Mouse (Mus musculus) T-helper 17 cell (primary cell): ENCODE measurements around the gene Mmab.

Source experiments
- in situ Hi-C, 2 experiments: fragments of 300-600 bp; cut with MboI, MseI; formaldehyde crosslinking; loops; 1 replicate in 1 of 2; 2 replicates in 1 of 2; pipeline ENCODE4 v1.15.1; 2025; ENCODE audit warnings: high pct_unique_total_duplicates in 2 of 2

The Mmab gene

DNA sequence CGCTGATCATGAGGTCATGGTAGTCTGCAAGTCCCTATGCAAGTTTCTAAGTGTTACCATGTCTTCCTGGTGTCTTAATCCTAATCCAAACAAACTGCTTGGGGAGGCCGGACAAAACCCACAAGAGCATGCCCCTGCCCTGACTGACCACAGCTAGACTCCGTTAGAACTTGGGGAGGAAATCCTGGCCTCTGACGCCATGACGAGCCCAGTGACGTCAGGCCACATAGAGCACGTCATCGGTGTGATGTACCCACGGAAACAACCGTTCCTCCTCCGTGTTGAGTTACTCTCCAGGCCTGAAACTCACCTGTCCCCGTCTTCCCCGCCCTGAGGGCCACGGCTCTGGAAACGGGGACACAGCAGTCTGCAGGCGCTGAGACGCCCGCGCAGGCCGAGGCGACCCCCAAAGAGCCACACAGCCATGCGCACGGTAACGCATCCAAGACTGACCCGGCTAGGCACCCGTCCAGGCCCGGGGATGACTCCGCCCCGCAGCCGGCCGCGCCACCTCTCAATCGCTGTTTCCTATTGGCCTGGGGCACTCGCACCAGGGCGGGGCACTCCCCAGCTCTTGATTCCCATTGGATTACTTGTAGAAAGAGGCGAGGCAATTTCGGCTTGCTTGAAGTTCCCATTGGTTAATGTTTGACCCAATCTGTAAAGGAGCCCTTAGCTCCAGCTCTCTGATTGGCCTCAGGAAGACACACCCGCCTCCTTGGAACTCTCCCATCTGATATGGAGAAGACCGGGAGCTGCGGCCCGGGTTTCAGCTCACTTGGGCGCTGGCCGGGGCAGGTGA lies at the start of gene Mmab, which contains the start of gene Mvk:
Mmab (minus strand) TSS at position 495 of the 802 bp plus-strand sequence.
Mvk (plus strand) TSS at position 704 of the 802 bp plus-strand sequence.
- in situ Hi-C loops: no loop called here

DNA sequence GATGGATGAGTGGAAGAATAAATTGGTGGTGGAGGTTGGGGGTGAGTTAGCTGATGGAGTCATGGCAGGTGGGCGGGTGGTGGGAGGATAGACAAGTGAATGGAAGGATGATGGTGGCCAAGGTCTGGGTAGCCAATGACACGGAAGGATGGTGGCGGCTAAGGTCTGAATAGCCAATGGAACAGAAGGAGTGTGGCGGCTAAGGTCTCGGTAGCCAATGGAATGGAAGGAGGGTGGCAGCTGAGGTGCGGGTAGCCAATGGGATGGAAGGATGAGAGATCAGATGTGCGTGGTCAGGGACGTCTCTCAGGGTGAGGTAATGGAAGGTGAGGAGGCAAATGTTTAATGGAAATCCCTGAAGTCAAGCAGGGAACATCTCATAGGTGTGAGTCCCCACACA lies 46.4 kb upstream of the Mmab start:
- in situ Hi-C loops: no loop called here

DNA sequence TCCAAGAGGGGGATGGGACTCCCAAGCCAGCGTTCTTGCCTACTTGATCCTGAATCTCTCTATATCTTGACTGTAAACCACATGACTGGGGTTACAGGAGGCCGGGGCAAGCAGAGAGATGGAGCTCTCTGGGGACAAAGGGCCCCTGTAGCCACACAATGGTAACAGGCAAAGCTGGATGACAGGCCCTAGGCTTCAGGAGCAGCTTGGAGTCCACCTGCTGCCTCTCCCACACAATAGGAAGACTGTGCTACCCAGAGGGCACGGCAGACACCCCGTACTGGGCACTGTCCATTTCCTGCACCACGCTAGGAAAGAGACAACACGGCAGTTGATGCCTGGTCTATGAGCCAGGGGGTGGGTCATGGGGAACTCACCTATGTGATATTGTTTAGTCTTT lies 45.7 kb upstream of the Mmab start:
- in situ Hi-C loops: no loop called here

DNA sequence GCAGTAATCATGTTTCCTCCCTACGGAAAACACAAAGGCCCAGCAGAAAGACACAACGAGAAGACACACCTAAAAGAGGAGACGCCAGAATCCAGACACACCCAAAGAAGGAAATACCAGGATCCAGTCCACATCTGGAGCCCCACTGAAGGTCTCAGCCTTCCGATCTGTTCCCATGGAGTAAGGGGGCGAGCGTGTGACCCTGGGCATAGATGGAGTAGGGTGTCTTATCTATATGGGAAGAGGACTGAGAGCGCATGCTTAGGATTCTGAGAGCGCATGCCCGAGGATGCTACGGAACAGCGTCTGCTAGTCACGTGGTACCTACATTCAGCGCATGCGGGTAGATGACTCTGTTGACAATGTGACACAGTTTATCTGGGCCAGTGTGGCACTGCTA lies 41.8 kb upstream of the Mmab start:
- in situ Hi-C loops: no loop called here

DNA sequence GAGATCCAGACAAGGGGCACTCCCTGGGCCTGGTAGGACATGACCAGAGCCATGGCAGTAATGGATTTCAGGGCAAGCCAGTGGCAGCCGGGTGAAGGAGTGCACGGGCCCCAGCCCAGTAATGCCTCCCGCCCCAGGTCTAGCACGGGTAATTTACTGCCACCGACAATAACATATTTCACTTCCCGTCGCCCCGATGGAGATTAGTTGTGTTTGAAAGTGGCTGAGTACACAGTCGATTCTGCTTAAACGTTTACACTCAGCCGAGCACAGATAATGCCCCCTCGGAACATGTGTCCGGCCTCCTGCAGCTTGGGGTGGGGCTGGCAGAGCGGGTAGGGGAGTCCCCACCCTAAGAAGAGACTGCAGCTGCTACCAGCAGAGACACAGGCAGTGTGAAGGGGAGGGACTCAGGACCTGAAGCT lies 38.7 kb upstream of the Mmab start:
- in situ Hi-C loops: no loop called here

DNA sequence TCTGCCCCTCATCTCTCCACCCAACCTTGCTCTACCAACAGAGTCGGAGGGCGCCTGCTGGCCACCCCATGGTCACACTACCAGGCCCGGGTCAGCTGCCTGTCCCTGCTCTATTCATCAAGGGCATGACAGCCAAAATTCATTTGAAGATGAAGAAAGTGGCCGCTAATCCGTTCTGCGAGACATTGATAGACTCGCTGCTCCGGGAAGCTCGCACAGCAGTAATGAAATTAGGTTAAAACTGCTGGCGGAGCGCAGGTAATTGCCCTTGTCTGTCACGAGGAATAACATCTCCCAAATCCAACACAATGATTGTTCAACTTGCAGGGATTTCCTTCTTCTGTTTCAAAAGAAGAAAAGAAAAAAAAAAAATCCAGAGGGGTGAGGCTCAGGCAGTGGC lies 34.4 kb upstream of the Mmab start:
- in situ Hi-C loops: no loop called here

DNA sequence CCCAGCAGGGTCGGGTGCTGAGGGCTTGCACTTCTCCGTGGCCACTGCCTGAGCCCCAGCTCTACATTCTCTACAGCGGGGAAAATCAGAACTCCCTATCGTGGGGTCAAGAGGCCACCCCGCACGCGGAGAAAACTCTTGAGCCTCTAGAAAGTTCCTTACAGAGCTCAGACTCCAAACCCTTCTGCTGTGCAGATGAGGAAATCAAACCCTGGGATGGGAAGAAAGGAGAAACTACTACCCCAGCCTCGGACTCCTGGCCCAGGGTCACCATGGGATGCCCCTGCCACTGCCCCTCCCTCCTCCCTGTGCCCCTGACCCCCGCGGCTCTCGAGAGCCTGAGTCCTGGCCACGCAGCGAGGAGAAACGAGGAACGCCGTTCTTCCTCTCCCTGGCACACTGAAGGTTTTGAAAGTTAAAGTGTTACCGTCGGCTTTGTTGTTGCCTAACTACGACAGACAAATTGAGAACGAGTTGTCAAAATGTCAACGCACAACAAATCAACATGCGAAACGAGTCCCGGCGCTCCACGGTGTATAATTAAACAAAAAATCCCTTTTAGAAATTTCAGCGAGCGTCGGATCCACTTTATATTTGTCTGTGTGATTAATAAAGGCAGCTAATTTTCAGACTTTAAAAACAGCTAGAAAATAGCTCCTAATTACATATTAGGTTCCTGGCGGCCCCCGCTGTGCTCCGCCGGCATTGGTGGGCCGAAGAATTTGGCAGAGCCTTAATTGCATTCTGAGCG lies 31.1 kb upstream of the Mmab start:
- in situ Hi-C loops: no loop called here

DNA sequence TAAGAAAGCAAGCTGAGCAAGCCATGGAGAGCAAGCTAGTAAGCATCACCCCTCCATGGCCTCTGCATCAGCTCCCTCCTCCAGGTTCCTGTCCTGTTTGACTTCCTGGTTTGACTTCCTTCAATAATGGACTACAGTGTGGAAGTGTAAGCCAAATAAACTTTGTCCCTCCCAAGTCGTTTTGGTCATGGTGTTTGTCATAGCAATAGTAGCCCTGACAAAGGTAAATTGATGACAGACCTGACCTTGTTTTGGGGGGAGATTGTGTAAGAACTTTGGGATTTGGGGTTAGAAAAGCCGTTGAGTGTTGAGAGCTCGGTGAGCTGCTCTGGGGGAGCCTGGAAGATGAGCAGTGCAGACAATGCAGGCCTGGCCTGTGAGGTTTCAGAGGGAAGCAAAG lies 26.5 kb upstream of the Mmab start:
- in situ Hi-C loops: no loop called here

DNA sequence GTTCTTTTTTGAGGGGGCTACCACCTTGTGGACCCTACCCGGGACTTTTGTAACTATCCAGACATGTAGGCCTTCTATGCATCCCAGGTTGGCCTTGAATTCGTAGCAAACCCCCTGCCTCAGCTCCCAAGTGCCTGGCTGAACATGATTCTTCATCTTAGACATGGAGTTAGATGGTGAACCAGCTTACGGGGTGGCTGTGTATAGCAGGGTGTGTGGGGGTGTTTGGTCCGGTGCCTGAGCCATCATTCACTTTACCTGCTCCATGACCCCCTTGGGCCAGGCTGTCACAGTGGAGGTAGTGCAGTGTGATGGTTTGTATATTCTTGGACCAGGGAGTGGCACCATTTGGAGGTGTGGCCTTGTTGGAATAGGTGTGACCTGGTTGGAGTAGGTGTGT lies 24.1 kb upstream of the Mmab start:
- in situ Hi-C loops: no loop called here

DNA sequence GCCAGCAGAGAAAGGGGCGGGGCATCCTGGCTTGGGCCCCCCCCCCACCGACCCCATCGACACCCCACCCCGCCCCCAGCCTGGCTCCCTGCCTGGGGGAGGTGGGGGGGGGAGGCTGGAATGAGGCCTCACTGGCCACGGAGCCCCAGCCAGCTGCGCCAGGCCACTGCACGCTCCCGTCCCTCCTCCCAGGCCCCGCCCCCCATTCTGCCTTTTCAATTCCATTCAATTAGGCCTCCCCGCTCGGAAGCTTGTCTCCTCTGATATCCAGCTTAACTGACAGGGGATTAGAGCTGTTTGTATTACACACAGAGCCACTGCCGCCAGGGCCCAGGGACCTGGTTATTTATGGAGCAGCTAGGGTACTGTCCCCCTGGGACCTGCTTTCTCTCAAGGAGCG lies 23.6 kb upstream of the Mmab start:
- in situ Hi-C loops: no loop called here

DNA sequence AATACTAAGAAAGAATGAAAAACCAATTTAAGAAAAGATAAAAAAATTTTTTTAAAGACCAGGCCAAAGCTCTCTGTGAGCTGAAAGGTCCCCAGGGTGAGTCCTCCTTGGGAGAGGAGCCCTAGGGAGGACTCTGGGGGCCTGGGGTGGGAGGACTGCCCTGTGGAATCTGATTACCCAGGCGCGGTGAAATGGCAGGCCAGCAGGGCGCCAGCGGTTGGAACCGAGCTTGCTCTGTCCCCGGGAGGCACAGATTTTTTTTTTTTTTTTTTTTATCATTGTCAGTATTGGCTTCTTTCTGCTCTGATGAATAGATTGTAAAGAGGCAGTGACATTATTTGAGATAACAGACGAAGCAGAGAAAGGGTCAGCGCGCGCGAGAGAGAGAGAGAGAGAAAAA lies 23.2 kb upstream of the Mmab start:
- in situ Hi-C loops: no loop called here

DNA sequence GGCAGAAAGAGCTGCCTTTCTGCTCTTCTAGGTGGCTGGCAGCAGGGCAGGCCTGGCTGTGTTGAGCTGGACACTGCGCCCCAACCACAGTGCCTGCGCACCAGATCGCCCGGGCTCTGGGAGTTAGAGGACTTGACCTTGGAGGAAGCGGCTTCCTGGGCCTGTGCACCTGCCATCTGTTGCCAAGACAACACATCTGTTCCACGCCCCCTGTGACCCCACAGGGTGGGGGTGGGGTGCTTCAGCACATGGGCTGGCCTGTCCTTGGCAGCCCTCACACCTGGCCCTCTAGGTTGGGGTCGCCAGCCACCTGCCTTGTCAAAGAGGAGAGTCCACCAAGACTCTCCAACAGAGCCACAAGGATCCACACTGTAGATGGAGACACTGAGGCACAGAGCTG lies 21.8 kb upstream of the Mmab start:
- in situ Hi-C loops: no loop called here

DNA sequence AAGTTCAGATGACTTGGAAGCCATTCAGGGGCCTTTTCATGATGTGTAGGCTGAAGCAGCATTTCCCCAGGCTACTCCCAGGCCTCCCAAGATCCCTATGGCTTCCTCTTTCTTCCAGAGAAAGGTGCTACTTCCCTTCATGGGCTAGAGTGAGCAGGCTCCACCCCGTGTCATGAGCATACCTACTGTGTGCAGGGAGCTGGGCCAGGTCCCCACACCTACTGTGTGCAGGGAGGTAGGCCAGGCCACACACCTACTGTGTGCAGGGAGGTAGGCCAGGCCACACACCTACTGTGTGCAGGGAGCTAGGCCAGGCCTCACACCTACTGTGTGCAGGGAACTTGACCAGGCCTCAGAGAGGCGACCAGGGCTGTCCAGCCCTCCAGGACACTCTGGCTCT lies 20.7 kb upstream of the Mmab start:
- in situ Hi-C loops: no loop called here

DNA sequence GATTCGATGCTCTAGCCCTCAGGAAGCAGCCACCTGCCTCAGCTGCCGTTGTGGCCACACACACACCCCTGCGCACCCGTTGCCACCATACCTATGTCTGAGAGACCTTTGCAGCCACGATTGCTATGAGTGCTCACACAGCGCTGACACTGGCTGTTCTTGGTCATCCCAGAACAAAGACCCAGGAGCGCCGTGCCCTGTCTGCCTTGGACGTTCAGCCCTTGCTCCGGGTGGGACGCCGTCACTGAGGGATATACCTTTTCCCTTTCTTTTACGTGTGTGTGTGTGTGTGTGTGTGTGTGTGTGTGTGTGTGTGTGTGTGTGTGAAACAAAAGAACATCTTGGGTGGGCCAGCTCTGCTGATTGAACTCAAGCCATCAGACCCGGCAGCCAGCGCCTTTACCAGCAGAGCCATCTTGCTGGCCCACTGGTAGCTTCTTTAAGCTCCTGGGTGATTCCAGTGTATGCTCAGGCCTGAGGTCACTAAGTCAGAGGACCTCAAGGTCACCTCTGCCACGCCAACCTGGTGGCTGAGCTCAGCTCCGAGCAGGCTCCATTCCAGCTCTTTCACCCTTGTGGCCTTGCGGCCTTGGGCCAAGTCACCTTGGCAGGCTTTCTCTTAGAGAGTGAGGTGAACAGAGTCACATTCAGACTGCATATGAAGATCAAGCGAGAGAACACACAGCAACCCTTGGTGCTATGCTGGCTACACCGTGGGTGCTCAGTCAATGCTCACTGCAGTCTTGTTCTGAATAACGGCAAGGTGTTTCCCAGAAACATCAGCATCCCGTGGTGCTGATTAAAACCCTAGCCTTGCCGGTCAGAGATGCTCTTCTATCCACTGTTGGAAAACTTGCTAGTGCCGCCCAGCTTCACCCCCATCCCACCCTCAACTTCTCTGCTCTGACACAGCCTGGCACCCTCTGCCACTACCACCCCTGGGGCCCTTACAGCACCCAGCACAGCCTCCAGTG lies 18.5 kb upstream of the Mmab start:
- in situ Hi-C loops: no loop called here

DNA sequence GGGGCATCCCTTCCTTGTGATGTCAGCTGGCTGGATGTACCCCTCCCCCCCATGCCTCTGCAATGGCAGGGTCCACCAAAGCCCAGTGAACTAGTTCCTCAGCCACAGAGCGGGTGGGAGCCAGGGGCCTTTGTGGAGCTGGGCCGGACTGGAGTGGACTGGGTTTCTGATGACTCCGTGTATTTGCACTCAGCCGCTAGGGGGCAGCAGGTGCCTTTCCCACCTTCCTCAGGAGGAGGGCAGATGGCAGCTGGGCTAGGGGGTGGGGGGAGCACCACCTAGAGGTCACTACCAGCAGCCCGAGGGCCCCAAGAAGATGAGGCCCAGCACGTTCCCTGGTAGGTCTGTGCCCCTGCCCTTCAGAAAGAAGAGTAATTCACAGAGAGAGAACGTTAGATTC lies 17.4 kb upstream of the Mmab start:
- in situ Hi-C loops: no loop called here

DNA sequence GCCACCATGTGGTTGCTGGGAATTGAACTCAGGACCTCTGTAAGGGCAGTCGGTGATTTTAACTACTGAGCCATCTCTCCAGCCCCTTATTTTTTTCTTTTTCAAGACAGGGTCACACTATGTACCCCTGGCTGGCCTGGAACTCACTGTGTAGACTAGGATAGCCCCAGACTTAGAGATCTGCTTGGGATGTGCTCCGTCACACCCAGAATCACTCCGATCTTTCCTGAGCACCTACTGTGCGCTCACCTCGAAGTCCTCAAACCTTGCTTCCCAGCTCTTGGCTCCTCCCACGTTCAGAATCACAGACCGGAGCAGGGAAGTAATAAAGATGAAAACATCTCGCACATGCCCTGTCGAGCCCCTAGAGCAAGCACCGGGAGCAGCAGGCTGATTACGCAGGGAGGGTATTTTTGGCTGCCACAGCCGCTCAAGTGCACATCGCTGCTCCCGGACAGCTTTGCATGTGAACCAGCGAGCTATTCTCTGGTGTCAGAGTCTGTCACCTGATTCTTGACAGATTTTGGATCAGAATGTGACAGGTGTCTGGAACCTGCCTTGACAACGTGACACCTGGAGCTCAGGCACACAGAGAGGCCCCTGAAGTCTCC lies 13.2 kb upstream of the Mmab start:
- in situ Hi-C loops: no loop called here

DNA sequence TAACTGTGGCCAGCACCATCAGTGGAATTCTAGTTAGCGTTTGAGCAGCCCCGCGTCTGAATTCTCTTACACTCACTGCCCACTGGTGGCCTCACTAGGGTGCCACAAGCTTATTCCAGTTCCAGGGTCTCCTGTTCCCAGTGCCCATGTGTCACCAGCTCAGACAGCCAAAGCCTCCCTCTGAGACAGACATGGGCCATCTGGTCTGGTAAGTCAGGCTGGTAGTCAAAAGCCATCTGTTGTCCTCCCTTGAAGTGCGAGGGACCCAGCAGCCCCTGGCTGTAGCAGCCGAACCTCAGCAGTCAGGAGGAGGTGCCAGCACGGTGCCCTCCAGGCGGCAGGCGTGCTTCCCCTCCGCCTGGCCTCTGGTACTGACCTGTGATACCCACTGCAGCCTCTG lies 12.4 kb upstream of the Mmab start:
- in situ Hi-C loops: no loop called here

DNA sequence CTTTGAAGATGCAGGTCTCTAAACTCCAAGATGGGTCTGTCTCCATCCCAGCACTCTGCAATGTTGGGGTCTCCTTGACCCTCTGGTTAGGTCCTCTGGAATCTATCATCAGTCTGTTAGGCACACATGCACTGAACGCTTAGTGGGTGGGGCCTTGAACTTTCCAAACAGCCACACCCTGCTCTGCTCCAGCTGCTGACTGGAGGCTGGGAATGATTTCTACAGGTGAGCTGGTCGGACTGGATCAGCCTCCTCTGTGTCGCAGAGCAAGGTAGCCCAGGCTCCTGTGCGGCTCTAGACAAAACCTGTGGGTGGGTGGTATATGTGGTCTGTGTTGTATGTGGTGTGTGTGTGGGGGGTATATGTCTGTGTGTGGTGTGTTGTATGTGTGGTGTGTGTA lies 5.2 kb upstream of the Mmab start:
- in situ Hi-C loops: no loop called here

DNA sequence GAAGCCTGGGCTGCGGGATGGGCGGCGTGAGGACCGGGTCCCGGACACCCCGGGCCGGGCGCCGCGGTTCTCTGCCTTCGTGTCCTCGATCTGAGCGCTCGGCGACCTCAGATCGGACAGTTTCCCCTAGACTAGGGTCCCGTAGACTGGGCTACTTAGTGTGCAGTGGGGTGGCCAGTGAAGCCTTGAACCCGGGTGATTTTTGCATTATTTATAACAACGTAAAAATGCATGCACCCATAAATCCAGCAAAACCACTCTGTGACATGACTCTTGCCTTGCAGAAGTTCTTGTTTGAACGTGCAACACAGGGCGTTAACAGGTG lies 470 bp upstream of the Mmab start:
- in situ Hi-C loops: no loop called here

DNA sequence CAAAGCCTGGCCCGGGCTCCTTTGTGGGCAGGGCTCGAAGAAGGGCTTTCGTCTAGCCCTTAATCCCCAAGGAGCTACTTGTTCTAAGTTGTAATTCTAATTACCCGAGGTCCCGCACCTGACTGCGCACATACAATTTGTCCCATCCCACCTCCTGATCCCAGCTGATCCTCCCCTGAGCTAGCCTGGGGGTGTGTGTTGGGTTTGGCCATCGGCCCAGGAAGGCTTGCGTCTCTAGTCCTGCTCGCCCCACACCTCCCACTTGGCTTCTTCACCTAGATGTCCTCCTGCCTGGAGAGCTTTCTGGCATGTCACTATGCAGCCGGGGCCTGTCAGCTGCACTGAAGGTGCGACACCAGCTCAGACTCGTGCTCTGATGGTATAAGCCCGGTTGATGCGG lies 8.3 kb downstream of the Mmab start:
- in situ Hi-C loops: no loop called here

DNA sequence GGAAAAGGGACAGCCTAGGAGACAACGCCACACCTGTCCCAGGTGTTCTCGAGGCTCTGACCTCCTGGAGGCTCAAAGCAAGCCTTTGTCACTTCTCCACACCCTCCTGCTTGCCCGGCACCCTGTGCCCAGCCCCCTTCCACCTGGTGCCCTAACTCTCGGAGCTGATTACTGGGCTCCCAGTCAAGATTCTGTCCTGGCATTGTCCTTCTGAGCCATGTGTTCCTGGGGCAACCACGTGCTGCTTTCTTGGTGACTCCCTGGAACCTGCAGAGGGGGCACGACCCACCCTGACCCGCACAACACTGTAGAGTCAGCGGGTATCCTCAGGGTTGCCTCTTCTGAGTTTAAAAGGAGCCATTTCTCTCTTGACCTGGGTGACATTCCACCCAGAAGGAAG lies 9.5 kb downstream of the Mmab start:
- in situ Hi-C loops: no loop called here

DNA sequence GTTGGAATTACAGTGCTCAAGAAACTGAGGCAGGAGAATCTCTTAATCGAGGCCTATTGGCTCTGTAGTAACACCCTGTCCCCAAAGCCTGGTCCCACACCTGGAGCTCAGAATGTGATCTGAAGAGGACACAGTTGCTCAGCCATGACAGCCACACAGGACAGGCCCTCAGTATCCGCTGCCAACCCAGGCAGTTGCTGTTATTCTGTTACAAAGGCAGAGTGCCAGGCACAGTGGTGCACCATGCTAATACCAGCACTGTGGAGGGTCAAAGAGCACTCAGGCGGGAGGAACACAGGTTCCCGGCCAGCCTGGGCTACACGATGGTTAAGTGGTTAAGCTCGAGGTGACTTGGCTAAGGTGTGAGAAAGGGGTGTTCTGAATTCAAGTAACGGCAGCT lies 14.1 kb downstream of the Mmab start:
- in situ Hi-C loops: no loop called here
